Mouse (Mus musculus): Measurements from ENCODE around the gene Cnr1. TPM values are rescaled to one million over a fixed set of nuclear protein-coding genes. Genes with fewer than 3 reads are reported as not detected.

Cnr1 gene
- not detected in 2 replicates for polyA plus RNA-seq (2012; ENCODE audit: insufficient read depth, insufficient read length, missing spikeins)

- TF ChIP-seq CTCF (IDR thresholded peaks at IDR 0.05; ENCODE audit: low read depth, low read length) (no peak), POLR2A (IDR thresholded peaks at IDR 0.05; ENCODE audit: borderline replicate concordance, low read depth, low read length) (no peak)
- H3K4me3 ChIP-seq (ENCODE audit: insufficient read depth, low read length) = no peak within 1 kb of the TSS
- no peak within 1 kb of the TSS for H3K27ac ChIP-seq (ENCODE audit: insufficient read depth, low read depth, low read length)
- no peaks in the 10 kb centered on the region for H3K4me1 ChIP-seq (ENCODE audit: control insufficient read depth, insufficient read depth, low read length)
Measured at GRCm38 (mm10) chr4:33924234-33924888, at the start of gene Cnr1. TSS of gene Cnr1 (plus strand) at chr4:33924593.

GRCm38 (mm10) chr4:33879944-33880343 is 44.4 kb upstream of the Cnr1 start:
- no peaks in the 10 kb centered on the region for H3K4me1 ChIP-seq (ENCODE audit: control insufficient read depth, insufficient read depth, low read length)
- no peak overlapping the region for H3K27ac ChIP-seq (ENCODE audit: insufficient read depth, low read depth, low read length)
- TF ChIP-seq POLR2A (IDR thresholded peaks at IDR 0.05; ENCODE audit: borderline replicate concordance, low read depth, low read length) = no peak
- no peak overlapping the region for H3K4me3 ChIP-seq (ENCODE audit: insufficient read depth, low read length)

GRCm38 (mm10) chr4:33886026-33886425 is 38.4 kb upstream of the Cnr1 start:
- no peak for TF ChIP-seq POLR2A (IDR thresholded peaks at IDR 0.05; ENCODE audit: borderline replicate concordance, low read depth, low read length)
- TF ChIP-seq CTCF (IDR thresholded peaks at IDR 0.05; ENCODE audit: low read depth, low read length) = no peak
- Histone ChIP-seq H3K4me1 (ENCODE audit: control insufficient read depth, insufficient read depth, low read length) (no peaks in the 10 kb centered on the region), H3K27ac (ENCODE audit: insufficient read depth, low read depth, low read length) (no peak overlapping the region), H3K4me3 (ENCODE audit: insufficient read depth, low read length) (no peak overlapping the region)

- no peak overlapping the region for H3K27ac ChIP-seq (ENCODE audit: insufficient read depth, low read depth, low read length)
- TF ChIP-seq CTCF (IDR thresholded peaks at IDR 0.05; ENCODE audit: low read depth, low read length) = no peak
- TF ChIP-seq POLR2A (IDR thresholded peaks at IDR 0.05; ENCODE audit: borderline replicate concordance, low read depth, low read length) = no peak
- H3K4me1 ChIP-seq (ENCODE audit: control insufficient read depth, insufficient read depth, low read length) = no peaks in the 10 kb centered on the region
- H3K4me3 ChIP-seq (ENCODE audit: insufficient read depth, low read length) = no peak overlapping the region
Measured at GRCm38 (mm10) chr4:33889976-33890375, 34.4 kb upstream of the Cnr1 start.

GRCm38 (mm10) chr4:33892178-33892869 is 32.1 kb upstream of the Cnr1 start:
- TF ChIP-seq CTCF (IDR thresholded peaks at IDR 0.05; ENCODE audit: low read depth, low read length) = no peak
- TF ChIP-seq POLR2A (IDR thresholded peaks at IDR 0.05; ENCODE audit: borderline replicate concordance, low read depth, low read length) = no peak
- H3K4me1 ChIP-seq (ENCODE audit: control insufficient read depth, insufficient read depth, low read length) = no peaks in the 10 kb centered on the region
- H3K27ac ChIP-seq (ENCODE audit: insufficient read depth, low read depth, low read length) = no peak overlapping the region
- no peak overlapping the region for H3K4me3 ChIP-seq (ENCODE audit: insufficient read depth, low read length)

- H3K4me3 ChIP-seq (ENCODE audit: insufficient read depth, low read length) = no peak overlapping the region
- TF ChIP-seq CTCF (IDR thresholded peaks at IDR 0.05; ENCODE audit: low read depth, low read length) (no peak), POLR2A (IDR thresholded peaks at IDR 0.05; ENCODE audit: borderline replicate concordance, low read depth, low read length) (no peak)
- H3K27ac ChIP-seq (ENCODE audit: insufficient read depth, low read depth, low read length) = no peak overlapping the region
- H3K4me1 ChIP-seq (ENCODE audit: control insufficient read depth, insufficient read depth, low read length) = no peaks in the 10 kb centered on the region
Measured at GRCm38 (mm10) chr4:33893841-33894240, 30.6 kb upstream of the Cnr1 start.

- no peaks in the 10 kb centered on the region for H3K4me1 ChIP-seq (ENCODE audit: control insufficient read depth, insufficient read depth, low read length)
- no peak overlapping the region for H3K27ac ChIP-seq (ENCODE audit: insufficient read depth, low read depth, low read length)
- TF ChIP-seq POLR2A (IDR thresholded peaks at IDR 0.05; ENCODE audit: borderline replicate concordance, low read depth, low read length) (no peak), CTCF (IDR thresholded peaks at IDR 0.05; ENCODE audit: low read depth, low read length) (no peak)
- no peak overlapping the region for H3K4me3 ChIP-seq (ENCODE audit: insufficient read depth, low read length)
Measured at GRCm38 (mm10) chr4:33895046-33895445, 29.3 kb upstream of the Cnr1 start.

- H3K27ac ChIP-seq (ENCODE audit: insufficient read depth, low read depth, low read length) = no peak overlapping the region
- no peak overlapping the region for H3K4me3 ChIP-seq (ENCODE audit: insufficient read depth, low read length)
- TF ChIP-seq POLR2A (IDR thresholded peaks at IDR 0.05; ENCODE audit: borderline replicate concordance, low read depth, low read length) (no peak), CTCF (IDR thresholded peaks at IDR 0.05; ENCODE audit: low read depth, low read length) (no peak)
- no peaks in the 10 kb centered on the region for H3K4me1 ChIP-seq (ENCODE audit: control insufficient read depth, insufficient read depth, low read length)
Measured at GRCm38 (mm10) chr4:33895491-33895890, 28.9 kb upstream of the Cnr1 start.

- Histone ChIP-seq H3K4me1 (ENCODE audit: control insufficient read depth, insufficient read depth, low read length) (no peaks in the 10 kb centered on the region), H3K4me3 (ENCODE audit: insufficient read depth, low read length) (no peak overlapping the region), H3K27ac (ENCODE audit: insufficient read depth, low read depth, low read length) (no peak overlapping the region)
- no peak for TF ChIP-seq POLR2A (IDR thresholded peaks at IDR 0.05; ENCODE audit: borderline replicate concordance, low read depth, low read length)
- TF ChIP-seq CTCF (IDR thresholded peaks at IDR 0.05; ENCODE audit: low read depth, low read length) = no peak
Measured at GRCm38 (mm10) chr4:33901659-33902058, 22.7 kb upstream of the Cnr1 start.

GRCm38 (mm10) chr4:33903812-33904340 is 20.5 kb upstream of the Cnr1 start:
- H3K4me1 ChIP-seq (ENCODE audit: control insufficient read depth, insufficient read depth, low read length) = no peaks in the 10 kb centered on the region
- no peak overlapping the region for H3K4me3 ChIP-seq (ENCODE audit: insufficient read depth, low read length)
- no peak overlapping the region for H3K27ac ChIP-seq (ENCODE audit: insufficient read depth, low read depth, low read length)
- no peak for TF ChIP-seq CTCF (IDR thresholded peaks at IDR 0.05; ENCODE audit: low read depth, low read length)
- TF ChIP-seq POLR2A (IDR thresholded peaks at IDR 0.05; ENCODE audit: borderline replicate concordance, low read depth, low read length) = no peak

All from bone marrow macrophage, adult 2 months (primary cell).